Mouse (Mus musculus) cortical plate, adult 2 months (tissue): ENCODE results near the gene Aoc2. TPM values are rescaled to one million over a fixed set of nuclear protein-coding genes. Genes with fewer than 3 reads are reported as not detected.

Experiments used
- H3K27ac ChIP-seq: fragments of 200-500 bp; 2 replicates; pipeline ENCODE4 v1.5.1; 2012; ENCODE audit warnings: low read length, control low read depth, inconsistent platforms; ENCODE audit not compliant: insufficient read depth
- H3K4me1 ChIP-seq: fragments of 200-500 bp; 2 replicates; pipeline ENCODE4 v1.6.1; 2011; ENCODE audit warnings: low read length; ENCODE audit not compliant: control insufficient read depth, insufficient read depth
- H3K4me3 ChIP-seq: fragments of 200-500 bp; 2 replicates; pipeline ENCODE4 v1.5.1; 2011; ENCODE audit warnings: mild to moderate bottlenecking, low read length, control low read depth; ENCODE audit not compliant: insufficient read depth
- CTCF ChIP-seq: fragments of 200-500 bp; IDR thresholded peaks from 2 replicates; pipeline ENCODE4 v1.5.1; 2011; ENCODE audit warnings: mild to moderate bottlenecking, control low read depth, low read length; ENCODE audit not compliant: insufficient read depth; ENCODE audit errors: extremely low read depth
- POLR2A ChIP-seq: fragments of 200-500 bp; IDR thresholded peaks from 2 replicates; pipeline ENCODE4 v1.6.1; 2011; ENCODE audit warnings: mild to moderate bottlenecking, low read length, control low read depth; ENCODE audit not compliant: insufficient read depth; ENCODE audit errors: extremely low read depth
- polyA plus RNA-seq: library from polyadenylated mRNA; depleted of rRNA; stranded (reverse); fragments of >200 nt; gene quantifications from 2 replicates; pipeline ENCODE4 v1.2.3, GENCODE M21; 2012

Gene Aoc2
- polyA plus RNA-seq, 1 experiment = 4.0 TPM

DNA sequence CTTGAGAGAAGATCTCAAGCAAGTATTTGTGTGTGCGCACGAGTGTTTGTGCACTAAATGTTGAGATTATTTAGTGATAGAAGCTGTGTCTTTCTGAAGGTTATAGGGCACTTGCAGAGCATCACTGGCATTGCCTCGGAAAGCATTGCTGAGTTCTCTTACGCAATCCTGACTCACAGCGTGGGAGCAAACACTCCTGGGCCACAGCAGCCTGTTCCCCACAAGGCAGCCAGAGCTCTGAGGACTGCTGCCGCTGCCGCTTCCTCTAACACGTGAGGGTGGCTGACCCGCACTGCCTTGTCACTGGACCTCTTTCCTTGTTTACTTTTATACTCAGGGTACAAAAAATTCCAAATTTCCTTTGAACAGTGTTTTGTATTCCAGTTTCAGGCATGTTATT, 37.6 kb upstream of the Aoc2 start:
- H3K27ac ChIP-seq = no peak overlapping the region

DNA sequence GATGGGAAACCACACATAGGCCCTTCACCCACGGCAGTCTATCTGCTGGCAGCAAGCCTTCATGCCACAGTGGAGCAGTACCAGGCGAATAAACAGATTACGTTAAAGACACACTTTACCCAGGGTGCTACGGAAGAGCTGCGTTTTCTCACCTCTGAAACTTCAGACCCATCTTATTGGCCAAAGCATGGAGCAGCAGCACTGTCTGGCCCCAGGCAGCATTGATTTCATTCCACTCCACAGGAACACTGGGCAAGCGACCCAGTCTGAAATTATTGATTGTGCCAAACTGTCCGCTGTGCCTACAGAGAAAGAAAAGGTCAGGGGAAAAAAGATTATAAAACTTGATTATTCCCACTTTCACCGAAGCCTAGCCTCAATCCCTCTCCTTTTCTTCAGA, 33.6 kb upstream of the Aoc2 start:
- no peak for TF ChIP-seq POLR2A
- no peak for TF ChIP-seq CTCF
- no peak overlapping the region for H3K27ac ChIP-seq
- H3K4me3 ChIP-seq = no peak overlapping the region
- no peaks in the 10 kb centered on the region for H3K4me1 ChIP-seq

More for the DNA sequence above, 37.6 kb upstream of the Aoc2 start:
- Histone ChIP-seq H3K4me3 (no peak overlapping the region), H3K4me1 (no peaks in the 10 kb centered on the region)
- TF ChIP-seq CTCF = no peak
- no peak for TF ChIP-seq POLR2A

DNA sequence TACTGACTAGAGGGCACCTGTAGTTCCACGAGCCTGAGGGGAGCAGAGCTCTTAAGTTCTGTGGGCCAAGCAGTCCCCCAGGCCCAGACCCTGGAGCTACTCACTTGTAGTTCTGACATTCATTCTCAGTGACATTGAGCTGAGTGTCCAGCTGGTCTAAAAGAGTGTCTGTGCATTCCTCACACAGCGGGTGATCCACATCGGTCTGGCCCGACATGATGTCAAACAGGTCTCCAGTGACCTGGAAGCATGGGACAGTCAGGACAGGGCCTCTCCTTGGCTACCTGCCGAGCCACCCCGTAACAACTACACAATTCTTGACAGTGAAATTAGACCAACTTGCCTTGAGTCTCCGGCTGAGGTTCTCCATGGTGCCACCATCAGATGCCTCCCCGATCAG, 29.7 kb upstream of the Aoc2 start:
- TF ChIP-seq POLR2A (no peak), CTCF (no peak)
- no peak overlapping the region for H3K27ac ChIP-seq
- no peak overlapping the region for H3K4me3 ChIP-seq
- no peaks in the 10 kb centered on the region for H3K4me1 ChIP-seq

DNA sequence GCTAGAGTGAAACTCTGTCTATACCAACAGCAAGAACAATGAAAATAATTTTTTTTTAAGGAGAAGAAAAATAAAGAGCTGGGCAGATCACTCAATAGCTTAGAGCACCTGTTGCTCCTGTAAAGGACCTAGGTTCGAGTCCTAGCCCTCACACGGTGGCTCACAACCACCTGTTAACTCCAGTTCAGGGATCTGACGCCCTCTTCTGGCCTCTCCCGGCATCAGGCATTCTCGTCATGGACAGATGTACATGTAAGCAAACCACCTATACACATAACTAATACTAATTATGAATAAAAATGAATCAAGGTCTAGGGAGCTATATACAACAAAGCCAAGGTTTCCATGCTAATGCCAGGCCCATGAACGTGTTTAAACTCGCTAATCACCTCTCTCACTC, 24.0 kb upstream of the Aoc2 start:
- Histone ChIP-seq H3K4me1 (peaks cover 4% of the 10 kb centered on the region), H3K4me3 (peak overlapping the region; percentile 78), H3K27ac (no peak overlapping the region)
- no peak for TF ChIP-seq POLR2A
- TF ChIP-seq CTCF = 0 out of 2 replicates have a peak, but pooled peaks have one; percentile 8

DNA sequence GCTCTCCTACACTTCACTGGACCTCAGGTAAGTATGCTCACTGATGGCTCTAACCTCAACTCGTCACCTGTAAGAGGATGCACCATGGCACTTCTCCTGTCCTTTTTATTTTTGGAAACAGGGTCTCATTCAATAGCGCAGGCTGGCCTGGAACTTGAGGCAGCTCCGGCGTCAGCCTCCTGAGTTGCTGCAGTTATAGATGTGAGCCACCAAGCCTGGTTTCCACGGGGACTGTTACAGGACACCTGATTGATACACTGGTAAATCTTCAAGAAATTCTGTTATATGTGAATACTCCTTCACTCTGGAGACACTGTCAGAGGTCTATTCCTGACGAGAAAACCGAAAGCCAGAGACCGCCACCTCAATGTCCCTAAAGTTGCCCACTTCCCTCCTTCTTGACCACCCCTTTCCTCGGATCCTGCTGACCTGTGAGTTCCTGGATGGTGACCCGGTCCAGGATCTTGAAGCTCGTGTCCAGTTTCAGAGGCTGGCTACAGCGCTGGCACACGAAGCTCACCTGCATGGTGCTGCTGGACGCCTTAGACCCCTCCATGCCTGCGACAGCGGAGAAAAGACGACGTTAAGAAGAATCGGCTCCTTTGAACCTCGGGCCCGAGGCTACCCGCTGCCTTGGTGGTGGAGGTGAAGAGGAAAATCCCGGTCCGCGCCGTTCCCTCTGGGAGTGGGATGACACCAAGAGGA, 23.4 kb upstream of the Aoc2 start:
- peaks cover 4% of the 10 kb centered on the region for H3K4me1 ChIP-seq
- TF ChIP-seq CTCF (no peak), POLR2A (no peak)
- peak overlapping the region; percentile 78 for H3K4me3 ChIP-seq
- no peak overlapping the region for H3K27ac ChIP-seq

DNA sequence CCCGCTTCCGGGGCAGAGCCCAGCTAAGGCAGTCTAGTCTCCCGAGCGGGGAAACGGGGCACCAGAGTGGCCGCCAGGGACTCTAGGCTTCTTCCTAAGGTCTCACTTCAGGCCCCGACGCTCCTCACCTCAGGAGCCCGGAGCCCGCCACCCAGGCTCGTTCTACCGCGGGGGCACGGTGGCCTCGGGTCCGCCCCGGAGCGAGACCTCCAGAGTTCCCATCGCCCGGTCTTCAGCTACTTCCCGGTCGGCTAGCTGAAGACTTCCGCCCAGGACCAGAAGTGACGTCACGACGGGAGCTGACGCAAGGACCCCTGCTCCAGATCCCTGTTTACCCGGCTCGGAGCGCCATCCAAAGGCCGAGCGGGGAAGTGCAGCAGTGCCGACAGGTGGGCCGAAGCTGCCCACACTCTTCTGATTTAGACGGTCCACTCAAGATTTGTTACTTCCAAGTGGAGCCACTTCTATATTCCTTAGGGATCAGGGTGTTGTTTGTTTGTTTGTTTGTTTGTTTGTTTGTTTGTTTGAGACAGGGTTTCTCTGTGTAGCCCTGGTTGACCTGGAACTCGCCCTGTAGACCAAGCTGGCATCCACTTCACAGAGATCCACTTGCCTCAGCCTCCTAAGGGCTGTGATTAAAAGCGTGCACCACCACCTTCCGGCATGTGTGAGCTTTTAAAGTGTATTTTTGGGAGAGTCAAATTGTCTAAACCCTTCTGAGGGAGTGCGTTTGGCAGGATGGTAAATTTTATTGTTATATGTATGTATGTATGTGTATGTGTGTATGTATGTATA, 22.7 kb upstream of the Aoc2 start, which contains the start of gene Becn1:
Gene Becn1 (minus strand): TSS at position 283 of the 795 bp plus-strand sequence.
- Histone ChIP-seq H3K27ac (no peak within 1 kb of the TSS), H3K4me3 (peak within 1 kb of the TSS; percentile 78), H3K4me1 (peaks cover 4% of the 10 kb centered on the region)
- TF ChIP-seq CTCF = peak; percentile 80
- peak; percentile 72 for TF ChIP-seq POLR2A

DNA sequence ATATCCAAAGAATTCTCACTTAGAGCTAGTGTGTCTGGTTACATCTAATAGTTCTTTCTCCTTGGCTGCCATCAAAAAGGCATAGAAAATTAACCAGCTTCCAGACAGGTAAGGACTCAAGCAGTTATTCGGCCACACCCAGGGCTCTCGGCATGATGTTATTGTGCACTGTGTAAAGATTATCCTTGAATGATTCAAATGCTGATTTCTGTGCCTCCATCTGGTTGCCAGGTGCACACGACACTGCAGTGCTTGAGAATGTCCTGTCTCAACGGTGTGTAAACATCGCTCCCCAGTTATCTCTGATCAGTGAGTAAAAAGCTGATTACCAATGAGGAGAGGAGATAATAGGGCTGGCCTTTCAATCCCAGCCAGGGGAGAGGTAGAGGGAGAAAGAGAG, 17.1 kb upstream of the Aoc2 start:
- no peak overlapping the region for H3K4me3 ChIP-seq
- no peak for TF ChIP-seq POLR2A
- TF ChIP-seq CTCF = no peak
- no peaks in the 10 kb centered on the region for H3K4me1 ChIP-seq
- H3K27ac ChIP-seq = no peak overlapping the region

DNA sequence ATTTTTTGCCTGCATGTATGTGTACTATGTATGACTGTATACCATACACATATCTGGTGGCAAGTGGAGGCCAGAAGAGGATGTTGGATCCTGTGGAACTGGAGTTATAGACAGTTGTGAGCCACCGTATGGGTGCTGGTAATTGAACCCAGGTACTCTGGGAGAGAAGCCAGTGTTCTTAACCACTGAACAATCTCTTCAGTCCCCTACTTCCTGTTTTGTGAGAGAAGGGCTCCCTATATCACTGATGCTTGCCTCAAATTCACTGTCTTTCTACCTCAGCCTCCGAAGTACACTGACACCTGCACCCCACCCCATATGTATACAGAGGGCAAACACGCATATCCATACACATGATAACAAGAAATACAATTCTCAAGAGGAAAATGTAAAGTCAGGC, 13.8 kb upstream of the Aoc2 start:
- no peak overlapping the region for H3K4me3 ChIP-seq
- H3K4me1 ChIP-seq = no peaks in the 10 kb centered on the region
- no peak for TF ChIP-seq CTCF
- TF ChIP-seq POLR2A = no peak
- H3K27ac ChIP-seq = no peak overlapping the region

DNA sequence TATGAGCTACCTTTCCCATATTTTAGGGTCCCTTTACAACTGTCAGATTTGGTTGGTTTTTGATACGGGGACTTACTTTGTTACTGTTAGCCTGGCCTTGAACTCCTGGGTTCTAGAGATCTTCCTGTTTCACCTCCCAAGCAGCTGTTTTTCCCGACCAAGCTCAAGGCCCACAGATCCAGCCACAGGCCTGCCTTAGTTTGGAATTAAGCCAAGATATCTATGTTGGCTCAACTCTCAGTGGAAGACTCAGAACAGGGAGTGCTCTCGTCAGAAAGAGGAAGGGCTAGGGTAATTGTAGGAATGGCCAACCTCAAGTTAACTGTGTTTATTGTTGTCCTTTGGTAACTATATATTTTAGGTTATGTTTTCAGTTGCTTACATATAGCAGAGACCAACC, 12.7 kb upstream of the Aoc2 start:
- TF ChIP-seq POLR2A = no peak
- TF ChIP-seq CTCF = no peak
- H3K4me3 ChIP-seq = no peak overlapping the region
- H3K4me1 ChIP-seq = no peaks in the 10 kb centered on the region; the same call in 1 of the 2 replicates
- H3K27ac ChIP-seq = no peak overlapping the region
